Mouse (Mus musculus) induced T-regulatory cell, adult 2 months (primary cell): ENCODE results near the gene Dusp1.

ENCODE experiments used
- DNase-seq: peaks from one replicate; pipeline ENCODE4 v3.0.0-alpha.2; 2012; ENCODE audit warnings: low read depth

The Dusp1 gene

GRCm38 (mm10) chr17:26560526-26561289 is 1.2 kb downstream of the Dusp1 start:
- peak; percentile 88 for DNase-seq

GRCm38 (mm10) chr17:26553033-26553432 is 8.9 kb downstream of the Dusp1 start:
- peak; percentile 74 for DNase-seq

GRCm38 (mm10) chr17:26551104-26551503 is 10.8 kb downstream of the Dusp1 start:
- peak; percentile 90 for DNase-seq

- peak; percentile 59 for DNase-seq
These were observed 12.6 kb downstream of the Dusp1 start for GRCm38 (mm10) chr17:26549148-26549809.

GRCm38 (mm10) chr17:26548566-26548965 is 13.4 kb downstream of the Dusp1 start:
- DNase-seq, result no peak

- no peak for DNase-seq
These were observed 14.2 kb downstream of the Dusp1 start for GRCm38 (mm10) chr17:26547771-26548170.

- no peak for DNase-seq
These were observed 17.5 kb downstream of the Dusp1 start for GRCm38 (mm10) chr17:26544319-26544963.

GRCm38 (mm10) chr17:26540083-26540482 is 21.8 kb downstream of the Dusp1 start:
- DNase-seq, result no peak

- DNase-seq, result peak; percentile 73
These were observed 24.0 kb downstream of the Dusp1 start for GRCm38 (mm10) chr17:26537722-26538471.

GRCm38 (mm10) chr17:26535251-26536136 is 26.4 kb downstream of the Dusp1 start:
- no peak for DNase-seq

GRCm38 (mm10) chr17:26534695-26535094 is 27.2 kb downstream of the Dusp1 start:
- no peak for DNase-seq

GRCm38 (mm10) chr17:26533871-26534372 is 28.0 kb downstream of the Dusp1 start:
- DNase-seq, result peak; percentile 51

GRCm38 (mm10) chr17:26532476-26533045 is 29.4 kb downstream of the Dusp1 start:
- peak; percentile 78 for DNase-seq

- peak; percentile 90 for DNase-seq
These were observed 30.4 kb downstream of the Dusp1 start for GRCm38 (mm10) chr17:26531395-26532027.

GRCm38 (mm10) chr17:26530590-26531081 is 31.3 kb downstream of the Dusp1 start:
- peak; percentile 71 for DNase-seq

GRCm38 (mm10) chr17:26529791-26530241 is 32.1 kb downstream of the Dusp1 start:
- no peak for DNase-seq

GRCm38 (mm10) chr17:26528751-26529150 is 33.2 kb downstream of the Dusp1 start:
- no peak for DNase-seq

- DNase-seq, result no peak
These were observed 34.6 kb downstream of the Dusp1 start for GRCm38 (mm10) chr17:26527291-26527690.

GRCm38 (mm10) chr17:26525316-26525715 is 36.6 kb downstream of the Dusp1 start:
- DNase-seq, result no peak

GRCm38 (mm10) chr17:26524801-26525200 is 37.1 kb downstream of the Dusp1 start:
- DNase-seq, result no peak
